Mouse (Mus musculus): ENCODE results near the gene Cyp4f13. TPM values are rescaled to one million over a fixed set of nuclear protein-coding genes. Genes with fewer than 3 reads are reported as not detected.

Cyp4f13 gene
- polyA plus RNA-seq, 2 experiments from 2014 or later = 26.7 to 31.2 TPM

- no peak for ATAC-seq
Measured at GRCm38 (mm10) chr17:32904414-32904813, 42.8 kb downstream of the Cyp4f13 start.

DNA sequence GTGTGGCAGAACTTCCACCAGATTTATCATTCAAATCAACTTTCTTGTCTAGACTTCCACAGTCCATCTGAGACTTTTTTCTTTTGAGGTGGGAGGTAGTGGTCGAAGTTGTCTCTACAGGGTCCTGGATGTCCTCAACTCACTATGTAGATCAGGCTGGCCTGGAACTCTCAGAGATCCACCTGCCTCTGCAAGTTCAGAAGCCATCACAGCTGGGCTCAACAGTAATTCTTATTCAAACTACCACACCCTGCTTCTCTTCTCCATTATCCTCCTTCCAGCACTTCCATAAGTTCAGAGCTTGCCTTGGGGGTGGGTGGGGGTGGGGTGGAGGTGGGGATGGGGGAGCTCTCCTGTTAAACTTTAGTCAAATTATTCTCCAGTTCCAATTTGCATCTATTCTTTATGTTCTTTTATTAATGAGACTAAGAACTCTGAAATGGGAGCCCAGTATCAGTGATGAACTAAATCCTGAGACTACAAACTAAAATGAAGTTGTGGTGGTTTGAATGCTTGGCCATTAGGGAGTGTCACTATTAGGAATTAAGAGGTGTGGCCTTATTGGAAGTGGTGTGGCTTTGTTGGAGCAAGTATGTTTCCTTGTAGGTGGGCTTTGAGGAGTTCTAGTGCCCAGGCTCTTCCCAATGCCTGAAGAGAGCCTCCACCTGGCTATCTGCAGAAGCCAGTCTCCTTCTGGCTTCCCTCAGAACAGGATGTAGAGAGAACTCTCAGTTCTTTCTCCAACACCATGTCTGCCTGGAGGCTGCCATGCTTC lies 45.3 kb downstream of the Cyp4f13 start:
- ATAC-seq = no peak

GRCm38 (mm10) chr17:32895421-32895820 lies 51.8 kb downstream of the Cyp4f13 start:
- ATAC-seq = no peak

GRCm38 (mm10) chr17:32893901-32894300 lies 53.3 kb downstream of the Cyp4f13 start:
- ATAC-seq = no peak

- ATAC-seq = peak; percentile 97
Measured at GRCm38 (mm10) chr17:32891239-32892180, 55.7 kb downstream of the Cyp4f13 start, which contains the start of gene Zfp870. TSS of gene Zfp870 (minus strand) at chr17:32891642.

DNA sequence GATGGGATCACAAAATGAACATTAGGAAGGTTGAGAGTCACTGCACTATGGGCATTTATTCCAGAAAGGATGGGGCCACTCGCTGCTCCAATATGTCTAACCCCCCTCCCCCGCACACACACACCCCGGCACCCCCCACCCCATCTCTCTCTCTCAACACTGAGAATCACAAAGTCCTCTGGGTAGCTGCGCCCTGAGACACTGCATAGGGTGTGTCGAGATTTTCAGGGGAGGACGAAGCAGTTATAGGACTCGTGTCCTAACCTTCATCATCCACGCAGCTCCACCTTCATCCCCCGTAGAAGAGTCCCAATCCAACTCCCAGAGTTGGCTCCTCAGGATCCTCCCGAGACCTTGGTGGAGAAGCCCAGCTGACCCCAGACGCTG lies 56.4 kb downstream of the Cyp4f13 start:
- ATAC-seq = peak; percentile 14

DNA sequence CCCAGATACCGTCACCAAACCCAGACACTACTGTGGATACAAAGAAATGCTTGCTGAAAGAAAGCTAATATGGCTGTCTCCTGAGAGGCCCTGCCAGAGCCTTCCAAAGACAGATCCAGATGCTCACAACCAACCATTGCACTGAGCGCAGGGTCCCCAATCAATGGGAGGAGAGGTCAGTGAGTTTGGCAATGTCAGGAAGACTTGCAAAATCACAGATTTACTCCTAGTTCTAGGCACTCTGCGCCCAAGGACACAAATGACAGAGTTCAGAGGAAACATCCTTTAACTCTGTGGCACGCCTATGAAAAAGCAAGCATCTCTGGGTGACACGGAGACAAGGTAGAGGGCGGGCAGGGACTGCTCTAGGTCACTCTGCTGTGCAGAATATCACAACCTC lies 57.6 kb downstream of the Cyp4f13 start:
- no peak for ATAC-seq

GRCm38 (mm10) chr17:32880320-32881218 lies 66.6 kb downstream of the Cyp4f13 start:
- peak; percentile 85 for ATAC-seq

GRCm38 (mm10) chr17:32878773-32879172 lies 68.4 kb downstream of the Cyp4f13 start:
- ATAC-seq = no peak

DNA sequence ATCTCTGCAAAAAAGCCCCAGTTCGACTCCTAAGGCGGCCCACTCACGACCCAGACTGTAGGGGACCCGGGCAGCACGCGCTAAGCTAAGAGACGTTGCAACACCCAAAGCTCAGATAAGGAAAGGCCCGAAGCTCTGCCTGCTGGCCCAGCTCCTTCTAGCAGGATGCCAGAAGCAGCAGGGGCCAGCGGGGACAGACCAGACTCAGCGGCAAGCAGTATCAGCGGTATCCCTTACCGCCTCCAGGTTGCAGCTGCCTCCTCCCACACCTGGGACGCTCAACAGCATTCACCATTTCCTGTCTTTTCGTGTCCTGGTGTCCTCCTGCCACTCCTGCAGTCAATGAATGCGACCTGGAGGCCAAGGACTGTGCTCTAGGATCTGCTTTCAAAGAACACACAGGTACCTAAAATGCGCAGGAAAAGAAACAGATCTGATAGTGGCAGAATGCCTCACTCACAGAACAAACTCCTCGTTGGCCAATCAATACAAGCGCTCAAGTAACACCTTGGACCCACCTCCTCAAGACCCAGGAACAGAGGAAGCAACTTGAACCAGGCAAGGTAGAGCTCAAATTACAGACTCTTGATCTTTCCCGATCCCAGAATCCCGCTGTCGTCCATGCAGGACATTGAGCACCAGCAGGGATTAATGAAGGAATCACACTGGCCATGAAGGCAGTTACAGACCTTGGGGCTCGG lies 69.6 kb downstream of the Cyp4f13 start:
- ATAC-seq = no peak

Other genes starting within 250 kb of the Cyp4f13 start
- gene Zfp871, start 159.1 kb downstream of the Cyp4f13 start, polyA plus RNA-seq (2017; shearing (Covaris generic)) = 10 to 100 TPM; 37.6 to 40.7 TPM
- under 1 TPM; 0.09 to 0.54 TPM for gene Zfp811, start 137.5 kb downstream of the Cyp4f13 start, polyA plus RNA-seq (2017; shearing (Covaris generic))
- 1 to 10 TPM; 5.8 to 8.1 TPM for gene Zfp799, start 117.1 kb downstream of the Cyp4f13 start, polyA plus RNA-seq (2017; shearing (Covaris generic))
- 1 to 10 TPM; 5.6 to 8.0 TPM for gene Zfp870, start 55.8 kb downstream of the Cyp4f13 start, polyA plus RNA-seq (2017; shearing (Covaris generic))
- not detected for gene Cyp4f14, start 30.1 kb downstream of the Cyp4f13 start, polyA plus RNA-seq (2017; shearing (Covaris generic))
- 10 to 100 TPM; 24.7 to 27.8 TPM for gene Zfp472, start 18.4 kb upstream of the Cyp4f13 start, polyA plus RNA-seq (2017; shearing (Covaris generic))
- gene Zfp952, start 45.7 kb upstream of the Cyp4f13 start, polyA plus RNA-seq (2017; shearing (Covaris generic)) = 10 to 100 TPM; 17.8 to 18.1 TPM
- gene Zfp763, start 86.0 kb upstream of the Cyp4f13 start, polyA plus RNA-seq (2017; shearing (Covaris generic)) = 1 to 10 TPM; 7.9 to 8.9 TPM
- not detected for gene 4921501E09Rik, start 120.7 kb upstream of the Cyp4f13 start, polyA plus RNA-seq (2017; shearing (Covaris generic))
- 1 to 10 TPM; 5.8 to 6.1 TPM for gene Zfp563, start 141.9 kb upstream of the Cyp4f13 start, polyA plus RNA-seq (2017; shearing (Covaris generic))
- gene Morc2b, start 192.3 kb upstream of the Cyp4f13 start, polyA plus RNA-seq (2017; shearing (Covaris generic)) = not detected
- gene Olfr55, start 221.0 kb upstream of the Cyp4f13 start, polyA plus RNA-seq (2017; shearing (Covaris generic)) = not detected
- gene Olfr239, start 243.9 kb upstream of the Cyp4f13 start, polyA plus RNA-seq (2017; shearing (Covaris generic)) = not detected